Mouse (Mus musculus): ENCODE data around the gene Slc6a13. TPM values are rescaled to one million over a fixed set of nuclear protein-coding genes. Genes with fewer than 3 reads are reported as not detected.

The Slc6a13 gene
- 10 to 100 TPM; 26.2 to 32.4 TPM for total RNA-seq (2021)
- long read RNA-seq, experiment 1, transcript Slc6a13-201 (15 exons, 2,234 nt): major isoform, 36 of 47 reads
- long read RNA-seq, experiment 1, partial matches to known transcripts: 2 of 47 reads
- long read RNA-seq, experiment 1, other reads (novel, unspliced or antisense): 7 of 47 reads
- long read RNA-seq, experiment 2, transcript Slc6a13-201 (15 exons, 2,234 nt): major isoform, 36 of 46 reads
- long read RNA-seq, experiment 2, partial matches to known transcripts: 4 of 46 reads
- long read RNA-seq, experiment 2, other reads (novel, unspliced or antisense): 4 of 46 reads

- no peak for DNase-seq (ENCODE audit: low spot score in 2 of 2)
These were observed at the start of gene Slc6a13 for GRCm38 (mm10) chr6:121299954-121300353. Gene Slc6a13, plus strand, starts transcription at chr6:121300227.

GRCm38 (mm10) chr6:121250406-121250805 is 49.6 kb upstream of the Slc6a13 start:
- no peak for DNase-seq (ENCODE audit: low spot score in 2 of 2)

GRCm38 (mm10) chr6:121251256-121251655 is 48.8 kb upstream of the Slc6a13 start:
- DNase-seq (ENCODE audit: low spot score in 2 of 2): no peak

GRCm38 (mm10) chr6:121260548-121260947 is 39.5 kb upstream of the Slc6a13 start:
- DNase-seq (ENCODE audit: low spot score in 2 of 2): peak; percentile 81 to 89

- no peak for DNase-seq (ENCODE audit: low spot score in 2 of 2)
These were observed 38.8 kb upstream of the Slc6a13 start for GRCm38 (mm10) chr6:121261233-121261632.

- DNase-seq (ENCODE audit: low spot score in 2 of 2): no peak
These were observed 38.0 kb upstream of the Slc6a13 start for GRCm38 (mm10) chr6:121262004-121262403.

- DNase-seq (ENCODE audit: low spot score in 2 of 2): no peak
These were observed 37.5 kb upstream of the Slc6a13 start for GRCm38 (mm10) chr6:121262496-121262895.

- DNase-seq (ENCODE audit: low spot score in 2 of 2): no peak
These were observed 29.9 kb upstream of the Slc6a13 start for GRCm38 (mm10) chr6:121270156-121270555.

GRCm38 (mm10) chr6:121271707-121272074 is 28.3 kb upstream of the Slc6a13 start:
- DNase-seq (ENCODE audit: low spot score in 2 of 2): no peak

GRCm38 (mm10) chr6:121272075-121272800 is 27.8 kb upstream of the Slc6a13 start:
- DNase-seq (ENCODE audit: low spot score in 2 of 2): peak; percentile 81 to 84

GRCm38 (mm10) chr6:121274356-121274755 is 25.7 kb upstream of the Slc6a13 start:
- DNase-seq (ENCODE audit: low spot score in 2 of 2): peak in 1 of 2 experiments; percentile 32

- DNase-seq (ENCODE audit: low spot score in 2 of 2): no peak
These were observed 15.9 kb upstream of the Slc6a13 start for GRCm38 (mm10) chr6:121284132-121284531.

- DNase-seq (ENCODE audit: low spot score in 2 of 2): no peak
These were observed 710 bp upstream of the Slc6a13 start for GRCm38 (mm10) chr6:121299317-121299716.

GRCm38 (mm10) chr6:121300504-121300903 is 477 bp downstream of the Slc6a13 start:
- no peak for DNase-seq (ENCODE audit: low spot score in 2 of 2)

GRCm38 (mm10) chr6:121303466-121304220 is 3.6 kb downstream of the Slc6a13 start:
- no peak for DNase-seq (ENCODE audit: low spot score in 2 of 2)

GRCm38 (mm10) chr6:121304630-121305029 is 4.6 kb downstream of the Slc6a13 start:
- no peak for DNase-seq (ENCODE audit: low spot score in 2 of 2)

GRCm38 (mm10) chr6:121305571-121305970 is 5.5 kb downstream of the Slc6a13 start:
- DNase-seq (ENCODE audit: low spot score in 2 of 2): no peak

- DNase-seq (ENCODE audit: low spot score in 2 of 2): no peak
These were observed 11.0 kb downstream of the Slc6a13 start for GRCm38 (mm10) chr6:121310984-121311383.

GRCm38 (mm10) chr6:121319099-121319498 is 19.1 kb downstream of the Slc6a13 start:
- no peak for DNase-seq (ENCODE audit: low spot score in 2 of 2)

GRCm38 (mm10) chr6:121322381-121323110 is 22.5 kb downstream of the Slc6a13 start:
- no peak for DNase-seq (ENCODE audit: low spot score in 2 of 2)

GRCm38 (mm10) chr6:121325298-121325697 is 25.3 kb downstream of the Slc6a13 start:
- DNase-seq (ENCODE audit: low spot score in 2 of 2): no peak
